Mouse (Mus musculus): ENCODE measurements at regions not wholly inside any gene's neighbourhood (a gene's known extent, or its start where the extent isn't known, plus 50 kb on each side); places are given as distances from the start of the nearest gene placed in this dataset.

- TF ChIP-seq ZNF384 (IDR thresholded peaks at IDR 0.05; ENCODE audit: low read depth, low read length): no peak
- TF ChIP-seq CHD2 (IDR thresholded peaks at IDR 0.05; ENCODE audit: low read depth, low read length): no peak
- TF ChIP-seq ZC3H11A (IDR thresholded peaks at IDR 0.05; ENCODE audit: borderline replicate concordance, low read depth, low read length): no peak
Observed at GRCm38 (mm10) chr1:35848160-35848954, 219.8 kb upstream of the Hs6st1 start.
